Mouse (Mus musculus): ENCODE data around the gene 2210011C24Rik. TPM values are rescaled to one million over a fixed set of nuclear protein-coding genes. Genes with fewer than 3 reads are reported as not detected.
"Not testable (repeated sequence)": the region's sequence is repeated elsewhere in the genome, so short reads cannot be mapped to it uniquely, and the experiment has no call there.

Gene 2210011C24Rik
- polyA plus RNA-seq, 1 experiment, result 7.8 TPM

DNA sequence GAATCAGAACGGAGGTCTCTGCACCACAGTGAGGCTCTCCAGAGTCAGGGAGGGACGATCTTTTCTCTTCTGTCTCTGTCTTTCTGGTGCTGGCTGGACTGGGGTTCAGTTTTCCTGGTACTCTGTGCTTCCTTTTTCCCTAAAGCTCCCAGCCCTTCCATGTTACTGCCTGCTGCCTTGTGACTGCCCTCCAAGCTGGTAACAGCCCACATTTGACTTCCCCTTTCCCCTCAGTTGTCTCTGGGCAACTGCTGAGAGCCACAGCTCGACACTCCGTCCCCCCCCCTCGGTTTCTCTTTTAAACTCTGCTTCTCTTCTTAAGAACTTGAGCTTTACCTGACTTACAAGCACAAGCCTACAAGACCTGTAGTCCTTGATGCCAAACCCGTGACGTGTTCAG, 22.7 kb downstream of the 2210011C24Rik start:
- no peak for DNase-seq
- Histone ChIP-seq H3K4me3 (replicated peaks; ENCODE audit: insufficient read depth, low read depth, low read length) (no peak overlapping the region), H3K4me1 (ENCODE audit: control insufficient read depth, insufficient read depth, low read length) (no peaks in the 10 kb centered on the region), H3K27me3 (ENCODE audit: control insufficient read depth, insufficient read depth, low read length) (no peaks in the 10 kb centered on the region), H3K27ac (ENCODE audit: insufficient read depth, low read length) (no peak overlapping the region)
- TF ChIP-seq POLR2A (IDR thresholded peaks at IDR 0.05; ENCODE audit: borderline replicate concordance, insufficient read depth, low read length) (no peak), CTCF (IDR thresholded peaks at IDR 0.05; ENCODE audit: borderline replicate concordance, insufficient read depth, low read depth, low read length) (no peak)
- 83% methylated on average over 7 of the region's 7 CpGs for WGBS

DNA sequence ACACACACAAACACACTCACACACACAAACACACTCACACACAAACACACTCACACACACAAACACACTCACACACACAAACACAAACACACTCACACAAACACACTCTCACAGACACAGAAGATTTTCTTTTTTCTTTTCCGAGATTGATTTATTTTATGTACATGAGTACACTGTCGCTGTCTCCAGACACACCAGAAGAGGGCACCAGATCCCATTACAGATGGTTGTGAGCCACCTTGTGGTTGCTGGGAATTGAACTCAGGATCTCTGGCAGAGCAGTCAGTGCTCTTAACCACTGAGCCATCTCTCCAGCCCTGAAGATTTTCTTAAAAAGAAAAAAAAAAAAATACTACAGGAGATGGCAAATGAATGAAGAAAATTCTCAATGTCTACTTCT, 28.7 kb downstream of the 2210011C24Rik start:
- not testable (repeated sequence) for DNase-seq; H3K27me3 ChIP-seq (ENCODE audit: control insufficient read depth, insufficient read depth, low read length); H3K4me3 ChIP-seq (replicated peaks; ENCODE audit: insufficient read depth, low read depth, low read length); H3K27ac ChIP-seq (ENCODE audit: insufficient read depth, low read length)
- H3K4me1 ChIP-seq (ENCODE audit: control insufficient read depth, insufficient read depth, low read length), result peaks cover 31% of the 10 kb centered on the region
- WGBS, result 95% methylated on average over 2 of the region's 2 CpGs

DNA sequence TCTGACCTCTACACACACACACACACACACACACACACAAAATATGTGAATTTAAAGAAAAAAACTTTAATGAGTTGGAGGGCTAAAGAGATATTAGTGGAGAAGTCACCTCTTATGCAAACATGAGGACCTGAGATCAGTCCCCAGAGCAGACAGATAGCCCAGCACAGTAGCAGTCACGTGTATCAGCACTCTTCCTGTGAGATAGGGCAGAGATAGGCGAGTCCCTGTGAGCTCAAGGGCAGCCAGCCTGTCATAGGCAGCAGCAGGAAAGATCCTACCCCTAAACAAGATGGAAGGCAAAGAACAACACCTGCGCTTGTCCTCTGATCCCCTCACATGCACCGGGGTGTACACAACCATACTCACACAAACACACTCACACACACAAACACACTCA, 29.5 kb downstream of the 2210011C24Rik start:
- TF ChIP-seq CTCF (IDR thresholded peaks at IDR 0.05; ENCODE audit: borderline replicate concordance, insufficient read depth, low read depth, low read length), result no peak
- no peak for TF ChIP-seq POLR2A (IDR thresholded peaks at IDR 0.05; ENCODE audit: borderline replicate concordance, insufficient read depth, low read length)
- H3K4me3 ChIP-seq (replicated peaks; ENCODE audit: insufficient read depth, low read depth, low read length), result no peak overlapping the region
- 83% methylated on average over 4 of the region's 4 CpGs for WGBS
- no peak overlapping the region for H3K27ac ChIP-seq (ENCODE audit: insufficient read depth, low read length)
- peaks cover 39% of the 10 kb centered on the region for H3K4me1 ChIP-seq (ENCODE audit: control insufficient read depth, insufficient read depth, low read length)
- no peaks in the 10 kb centered on the region for H3K27me3 ChIP-seq (ENCODE audit: control insufficient read depth, insufficient read depth, low read length)
- no peak for DNase-seq

DNA sequence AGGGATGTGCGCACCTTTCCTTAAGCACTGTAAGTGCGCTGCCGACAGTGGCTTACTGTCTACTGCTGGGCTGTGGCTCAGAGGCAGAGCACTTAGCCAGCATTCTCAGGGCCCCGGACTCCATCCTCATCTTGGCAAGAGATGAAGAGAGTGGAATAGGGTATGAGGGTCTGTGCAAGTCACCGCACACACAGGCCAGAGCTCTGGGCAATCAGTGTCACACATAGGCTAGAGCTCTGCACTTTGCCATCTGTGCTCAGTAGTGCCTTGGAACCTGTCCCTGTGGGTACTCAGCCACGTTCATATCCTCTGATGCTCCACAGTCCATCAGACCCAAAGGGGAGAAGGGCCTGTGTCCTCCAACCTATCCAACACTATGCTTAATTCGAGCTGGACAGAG, 30.4 kb downstream of the 2210011C24Rik start:
- TF ChIP-seq CTCF (IDR thresholded peaks at IDR 0.05; ENCODE audit: borderline replicate concordance, insufficient read depth, low read depth, low read length) (no peak), POLR2A (IDR thresholded peaks at IDR 0.05; ENCODE audit: borderline replicate concordance, insufficient read depth, low read length) (no peak)
- Histone ChIP-seq H3K27ac (ENCODE audit: insufficient read depth, low read length) (peak overlapping the region; percentile 27; the same call in 1 of the 2 replicates), H3K27me3 (ENCODE audit: control insufficient read depth, insufficient read depth, low read length) (no peaks in the 10 kb centered on the region), H3K4me3 (replicated peaks; ENCODE audit: insufficient read depth, low read depth, low read length) (no peak overlapping the region), H3K4me1 (ENCODE audit: control insufficient read depth, insufficient read depth, low read length) (peaks cover 46% of the 10 kb centered on the region)
- WGBS, result 25% methylated on average over 7 of the region's 7 CpGs
- DNase-seq, result peak in 1 of 2 experiments; percentile 52

DNA sequence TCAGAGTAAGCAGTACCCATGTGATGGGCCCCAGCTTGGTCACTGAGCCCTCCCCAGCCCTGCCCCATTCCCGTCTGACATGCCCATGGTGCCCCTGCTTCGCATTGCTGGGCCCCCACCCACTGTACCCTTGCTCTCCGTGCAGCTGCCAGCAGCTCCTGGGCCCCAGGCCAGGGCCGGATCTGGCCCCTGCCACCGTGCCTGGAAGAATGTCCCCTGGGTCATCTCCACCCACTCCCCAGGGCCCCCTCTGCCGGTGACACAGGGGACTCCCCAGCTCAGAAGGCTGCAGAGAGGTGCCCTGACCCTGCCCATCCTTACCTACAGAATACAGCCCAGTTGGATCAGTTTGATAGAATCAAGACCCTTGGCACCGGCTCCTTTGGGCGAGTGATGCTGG, 31.1 kb downstream of the 2210011C24Rik start:
- WGBS, result 21% methylated on average over 8 of the region's 8 CpGs
- DNase-seq, result no peak
- peak overlapping the region; percentile 27; the same call in 1 of the 2 replicates for H3K27ac ChIP-seq (ENCODE audit: insufficient read depth, low read length)
- TF ChIP-seq CTCF (IDR thresholded peaks at IDR 0.05; ENCODE audit: borderline replicate concordance, insufficient read depth, low read depth, low read length) (no peak), POLR2A (IDR thresholded peaks at IDR 0.05; ENCODE audit: borderline replicate concordance, insufficient read depth, low read length) (no peak)
- H3K4me3 ChIP-seq (replicated peaks; ENCODE audit: insufficient read depth, low read depth, low read length), result no peak overlapping the region
- H3K4me1 ChIP-seq (ENCODE audit: control insufficient read depth, insufficient read depth, low read length), result peaks cover 46% of the 10 kb centered on the region
- H3K27me3 ChIP-seq (ENCODE audit: control insufficient read depth, insufficient read depth, low read length), result no peaks in the 10 kb centered on the region

DNA sequence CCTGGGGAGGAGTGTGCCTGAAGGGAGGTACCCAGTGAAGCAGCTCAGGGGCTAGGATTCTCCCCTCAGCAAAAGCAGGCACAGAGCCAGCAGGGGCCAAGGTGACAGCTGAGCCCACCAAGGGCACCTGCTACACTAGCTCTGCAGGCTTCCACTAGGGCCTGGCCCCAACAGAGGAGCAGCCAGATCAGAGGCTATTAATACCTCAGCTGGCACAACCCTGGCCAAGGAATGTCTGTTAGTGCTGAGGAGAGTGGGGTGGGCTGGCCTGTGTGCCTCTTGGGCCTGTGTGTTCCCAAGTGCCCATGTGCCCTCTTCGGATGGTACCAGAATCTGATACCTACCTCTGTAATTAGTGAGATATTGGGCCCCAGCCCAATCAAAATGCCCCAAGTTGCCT, 31.7 kb downstream of the 2210011C24Rik start:
- no peak for TF ChIP-seq CTCF (IDR thresholded peaks at IDR 0.05; ENCODE audit: borderline replicate concordance, insufficient read depth, low read depth, low read length)
- no peak for TF ChIP-seq POLR2A (IDR thresholded peaks at IDR 0.05; ENCODE audit: borderline replicate concordance, insufficient read depth, low read length)
- WGBS, result 13% methylated on average over 1 of the region's 1 CpGs
- DNase-seq, result no peak
- Histone ChIP-seq H3K27ac (ENCODE audit: insufficient read depth, low read length) (peak overlapping the region; percentile 73), H3K4me3 (replicated peaks; ENCODE audit: insufficient read depth, low read depth, low read length) (no peak overlapping the region), H3K27me3 (ENCODE audit: control insufficient read depth, insufficient read depth, low read length) (no peaks in the 10 kb centered on the region), H3K4me1 (ENCODE audit: control insufficient read depth, insufficient read depth, low read length) (peaks cover 46% of the 10 kb centered on the region)

DNA sequence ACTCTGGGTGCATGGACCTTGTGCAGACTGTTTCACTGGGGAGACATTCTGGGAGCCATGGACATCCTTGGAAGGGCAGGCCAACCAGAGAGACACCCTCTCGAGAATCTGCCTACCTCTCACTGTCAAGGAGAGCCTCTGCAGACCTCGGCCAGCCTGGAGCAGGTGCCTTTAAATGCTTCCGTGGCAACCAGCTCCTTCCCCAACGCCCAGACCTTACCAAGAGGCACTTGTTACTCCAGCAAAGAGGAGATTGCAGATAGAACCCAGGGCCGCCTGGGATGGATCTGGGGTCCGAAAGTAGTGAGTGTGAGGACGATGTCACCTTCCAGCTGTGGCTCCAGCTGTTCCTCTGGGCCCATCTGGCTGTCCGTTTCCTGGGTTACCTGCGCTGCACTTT, 33.8 kb downstream of the 2210011C24Rik start:
- WGBS, result 49% methylated on average over 9 of the region's 9 CpGs

DNA sequence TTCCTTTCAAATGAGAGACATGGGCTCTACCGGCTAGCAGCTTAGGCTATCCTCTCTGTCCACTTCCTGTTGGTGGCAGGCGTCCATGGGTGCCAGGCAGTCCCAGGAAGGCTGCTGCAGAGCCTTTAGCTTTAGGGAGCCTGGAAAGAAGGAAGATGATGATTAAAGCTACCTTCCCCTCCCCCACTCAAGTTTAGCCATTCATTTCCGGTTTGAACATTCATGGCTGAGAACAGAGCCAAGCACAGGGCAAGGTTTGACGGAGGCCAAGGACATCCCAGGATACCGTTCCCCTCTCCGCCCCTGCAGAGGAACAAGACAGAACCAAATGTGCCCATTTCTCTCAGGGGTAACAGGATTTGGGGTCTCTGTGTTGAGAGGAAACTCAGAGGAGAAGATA, 34.3 kb downstream of the 2210011C24Rik start:
- 5% methylated on average over 6 of the region's 6 CpGs for WGBS
- Histone ChIP-seq H3K4me1 (ENCODE audit: control insufficient read depth, insufficient read depth, low read length) (peaks cover 51% of the 10 kb centered on the region), H3K27ac (ENCODE audit: insufficient read depth, low read length) (peak overlapping the region; percentile 28; the same call in 1 of the 2 replicates), H3K27me3 (ENCODE audit: control insufficient read depth, insufficient read depth, low read length) (no peaks in the 10 kb centered on the region), H3K4me3 (replicated peaks; ENCODE audit: insufficient read depth, low read depth, low read length) (peak overlapping the region; percentile 48)
- no peak for DNase-seq
- TF ChIP-seq POLR2A (IDR thresholded peaks at IDR 0.05; ENCODE audit: borderline replicate concordance, insufficient read depth, low read length) (no peak), CTCF (IDR thresholded peaks at IDR 0.05; ENCODE audit: borderline replicate concordance, insufficient read depth, low read depth, low read length) (no peak)

More for the DNA sequence above, 33.8 kb downstream of the 2210011C24Rik start:
- no peaks in the 10 kb centered on the region for H3K27me3 ChIP-seq (ENCODE audit: control insufficient read depth, insufficient read depth, low read length)
- H3K4me1 ChIP-seq (ENCODE audit: control insufficient read depth, insufficient read depth, low read length), result peaks cover 51% of the 10 kb centered on the region
- 0 out of 2 replicates have a peak overlapping the region, but pooled peaks have one; percentile 19 for H3K27ac ChIP-seq (ENCODE audit: insufficient read depth, low read length)
- no peak overlapping the region for H3K4me3 ChIP-seq (replicated peaks; ENCODE audit: insufficient read depth, low read depth, low read length)
- no peak for TF ChIP-seq POLR2A (IDR thresholded peaks at IDR 0.05; ENCODE audit: borderline replicate concordance, insufficient read depth, low read length)
- no peak for TF ChIP-seq CTCF (IDR thresholded peaks at IDR 0.05; ENCODE audit: borderline replicate concordance, insufficient read depth, low read depth, low read length)
- no peak for DNase-seq
